Mouse (Mus musculus): ENCODE data around the gene Calhm6. TPM values are rescaled to one million over a fixed set of nuclear protein-coding genes. Genes with fewer than 3 reads are reported as not detected.

Gene Calhm6
- total RNA-seq (2015) (3.4 and 3.8 TPM in 2 replicates), total RNA-seq (2017) (2.6 and 3.5 TPM in 2 replicates)

GRCm38 (mm10) chr10:34127392-34128378, at the start of gene Calhm6:
Gene Calhm6 (minus strand): TSS chr10:34127984.
- ATAC-seq (replicated peaks; ENCODE audit: poor library complexity), result peak; percentile 52

GRCm38 (mm10) chr10:34175870-34176606, 48.3 kb upstream of the Calhm6 start:
- ATAC-seq (replicated peaks; ENCODE audit: poor library complexity), result no peak

- peak; percentile 73 for ATAC-seq (replicated peaks; ENCODE audit: poor library complexity)
Measured at GRCm38 (mm10) chr10:34172663-34173282, 45.0 kb upstream of the Calhm6 start.

GRCm38 (mm10) chr10:34171660-34172059, 43.9 kb upstream of the Calhm6 start:
- peak; percentile 88 for ATAC-seq (replicated peaks; ENCODE audit: poor library complexity)

- no peak for ATAC-seq (replicated peaks; ENCODE audit: poor library complexity)
Measured at GRCm38 (mm10) chr10:34171191-34171590, 43.4 kb upstream of the Calhm6 start.

GRCm38 (mm10) chr10:34166971-34167370, 39.2 kb upstream of the Calhm6 start:
- no peak for ATAC-seq (replicated peaks; ENCODE audit: poor library complexity)

- ATAC-seq (replicated peaks; ENCODE audit: poor library complexity), result no peak
Measured at GRCm38 (mm10) chr10:34155796-34156554, 28.2 kb upstream of the Calhm6 start.

- peak; percentile 58 for ATAC-seq (replicated peaks; ENCODE audit: poor library complexity)
Measured at GRCm38 (mm10) chr10:34151827-34152226, 24.0 kb upstream of the Calhm6 start.

- ATAC-seq (replicated peaks; ENCODE audit: poor library complexity), result no peak
Measured at GRCm38 (mm10) chr10:34150454-34150853, 22.7 kb upstream of the Calhm6 start.

- ATAC-seq (replicated peaks; ENCODE audit: poor library complexity), result no peak
Measured at GRCm38 (mm10) chr10:34149772-34150171, 22.0 kb upstream of the Calhm6 start.

GRCm38 (mm10) chr10:34141693-34142092, 13.9 kb upstream of the Calhm6 start:
- no peak for ATAC-seq (replicated peaks; ENCODE audit: poor library complexity)

- peak; percentile 60 for ATAC-seq (replicated peaks; ENCODE audit: poor library complexity)
Measured at GRCm38 (mm10) chr10:34139768-34140167, 12.0 kb upstream of the Calhm6 start.

GRCm38 (mm10) chr10:34138027-34138426, 10.2 kb upstream of the Calhm6 start:
- ATAC-seq (replicated peaks; ENCODE audit: poor library complexity), result peak; percentile 58

- no peak for ATAC-seq (replicated peaks; ENCODE audit: poor library complexity)
Measured at GRCm38 (mm10) chr10:34136432-34136831, 8.6 kb upstream of the Calhm6 start.

- peak; percentile 79 for ATAC-seq (replicated peaks; ENCODE audit: poor library complexity)
Measured at GRCm38 (mm10) chr10:34131356-34131755, 3.6 kb upstream of the Calhm6 start.

- peak; percentile 10; the same call in 1 of the 2 replicates for ATAC-seq (replicated peaks; ENCODE audit: poor library complexity)
Measured at GRCm38 (mm10) chr10:34128391-34128790, 607 bp upstream of the Calhm6 start.

GRCm38 (mm10) chr10:34118421-34118820, 9.4 kb downstream of the Calhm6 start:
- ATAC-seq (replicated peaks; ENCODE audit: poor library complexity), result peak; percentile 20; the same call in 1 of the 2 replicates

- ATAC-seq (replicated peaks; ENCODE audit: poor library complexity), result no peak
Measured at GRCm38 (mm10) chr10:34117770-34118169, 10.0 kb downstream of the Calhm6 start.

- ATAC-seq (replicated peaks; ENCODE audit: poor library complexity), result 0 out of 2 replicates have a peak, but pooled peaks have one; percentile 29
Measured at GRCm38 (mm10) chr10:34117131-34117530, 10.7 kb downstream of the Calhm6 start.

Data from megakaryocyte progenitor cell, adult 5-6 weeks (primary cell).